Mouse (Mus musculus): ENCODE data around the gene Tmem62. TPM values are rescaled to one million over a fixed set of nuclear protein-coding genes. Genes with fewer than 3 reads are reported as not detected.

Tmem62 gene
- 6.4 TPM for polyA plus RNA-seq (2014; fragmentation: Illumina TruSeq; extraction: RNeasy Lipid Tissue Mini Kit (QIAGEN cat#74804); ENCODE audit: low read depth, low replicate concordance)

DNA sequence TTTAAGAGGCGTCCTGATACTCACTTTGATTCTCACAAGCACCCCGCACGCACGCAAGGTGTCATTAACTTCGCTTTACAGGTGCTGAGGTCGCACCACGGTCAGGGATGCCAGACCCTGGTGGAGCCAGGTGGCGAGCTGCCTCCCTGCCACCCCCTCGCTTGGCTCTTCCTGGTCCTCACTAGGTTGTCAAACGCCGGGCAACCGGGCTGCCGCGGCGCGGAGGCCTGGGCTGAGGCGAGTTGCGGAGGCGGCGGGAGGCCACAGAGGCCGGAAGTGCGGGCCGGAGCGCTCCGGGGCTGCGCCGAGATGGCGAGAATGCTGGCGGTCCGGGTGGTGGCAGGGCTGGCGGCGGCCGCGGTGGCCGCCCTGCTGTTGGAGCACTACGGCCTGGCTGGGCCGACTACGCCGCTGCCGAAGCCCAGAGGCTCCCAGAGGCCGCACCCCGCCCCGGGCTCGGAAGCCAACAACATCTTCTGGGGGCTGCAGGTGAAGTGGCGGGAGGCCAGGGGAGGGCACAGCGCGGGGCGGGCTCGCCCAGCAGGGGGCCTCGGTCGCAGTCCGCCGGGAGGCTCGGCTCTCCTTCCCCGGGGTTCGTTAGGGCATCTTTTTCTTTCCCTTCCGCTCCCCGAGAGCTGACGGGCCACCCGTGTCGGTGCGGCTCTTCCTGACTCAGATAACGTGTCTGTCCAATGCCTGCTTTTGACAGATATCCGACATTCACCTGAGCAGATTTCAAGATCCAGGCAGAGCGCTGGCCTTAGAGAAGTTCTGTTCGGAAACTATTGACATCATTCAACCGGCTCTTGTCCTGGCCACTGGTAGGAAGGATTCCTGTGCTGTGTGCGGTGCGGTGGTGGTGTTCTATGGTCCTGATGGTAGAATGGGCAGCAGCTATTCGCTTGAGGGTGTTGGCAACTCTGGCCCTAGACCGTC lies at the start of gene Tmem62:
TSS of gene Tmem62 (plus strand) at position 28 of the 936 bp plus-strand sequence.

DNA sequence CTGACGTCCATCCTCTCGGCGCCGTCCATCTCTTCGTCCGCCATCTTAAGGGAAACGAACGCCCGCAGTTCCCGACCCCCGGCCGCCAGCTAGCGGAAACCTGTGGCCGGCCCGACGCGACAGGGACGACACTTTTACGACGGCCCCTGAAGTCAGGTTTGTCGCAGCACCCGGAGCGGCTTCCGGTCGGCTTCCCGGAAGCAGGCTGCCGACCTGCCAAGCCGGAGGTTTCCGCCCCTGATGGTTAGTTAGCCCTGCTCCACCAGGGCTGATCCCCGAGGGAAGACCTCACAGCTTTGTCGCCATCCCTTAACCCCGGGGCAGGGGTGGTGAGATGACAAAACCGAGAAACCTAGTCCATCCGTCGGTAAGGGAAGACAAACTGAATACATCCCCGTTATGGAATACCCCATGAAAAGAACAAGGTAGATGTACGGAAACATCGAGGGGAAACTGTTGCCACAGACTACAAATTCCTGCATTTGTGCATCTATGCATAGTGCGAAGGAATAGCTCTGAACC lies 6.2 kb upstream of the Tmem62 start, which contains the start of gene Ubr1:
TSS of gene Ubr1 (minus strand) at position 157 of the 522 bp plus-strand sequence.

DNA sequence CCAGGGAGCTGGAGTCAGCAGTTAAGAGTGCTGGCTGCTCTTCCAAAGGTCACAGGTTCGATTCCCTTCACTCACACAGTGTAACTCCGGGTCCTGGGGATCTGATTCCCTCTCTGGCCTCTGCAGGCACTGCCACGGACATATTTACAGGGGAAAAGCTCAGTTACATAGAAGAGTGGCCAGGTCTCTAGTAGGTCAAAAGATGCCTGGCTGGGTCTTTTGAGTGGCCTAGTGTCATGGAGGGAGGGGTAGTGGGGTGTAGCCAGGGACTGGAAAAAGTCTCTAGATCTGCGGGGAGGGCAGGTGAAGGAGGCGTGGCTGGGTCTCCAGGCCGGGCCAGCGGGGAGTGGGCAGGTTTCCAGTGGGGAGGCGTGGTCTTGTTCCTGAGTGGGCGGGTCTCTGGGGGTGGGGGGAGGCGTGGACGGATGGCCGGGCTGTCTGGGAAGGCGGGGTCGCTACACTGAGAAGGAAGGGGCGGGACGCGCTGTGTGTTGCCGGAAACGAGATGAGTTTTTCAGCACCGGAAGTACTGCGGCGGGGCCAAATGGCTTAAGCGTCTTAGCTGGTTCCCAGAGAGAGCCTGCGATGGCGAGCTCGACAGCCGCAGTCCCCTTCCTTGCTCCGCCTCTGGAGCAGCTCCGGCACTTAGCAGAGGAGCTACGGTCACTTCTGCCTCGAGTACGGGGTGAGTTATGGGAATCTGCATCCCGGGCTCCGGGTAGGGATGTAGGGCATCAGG lies 31.3 kb downstream of the Tmem62 start, which contains the start of gene Ccndbp1:
TSS of gene Ccndbp1 (plus strand) at position 479 of the 739 bp plus-strand sequence.

DNA sequence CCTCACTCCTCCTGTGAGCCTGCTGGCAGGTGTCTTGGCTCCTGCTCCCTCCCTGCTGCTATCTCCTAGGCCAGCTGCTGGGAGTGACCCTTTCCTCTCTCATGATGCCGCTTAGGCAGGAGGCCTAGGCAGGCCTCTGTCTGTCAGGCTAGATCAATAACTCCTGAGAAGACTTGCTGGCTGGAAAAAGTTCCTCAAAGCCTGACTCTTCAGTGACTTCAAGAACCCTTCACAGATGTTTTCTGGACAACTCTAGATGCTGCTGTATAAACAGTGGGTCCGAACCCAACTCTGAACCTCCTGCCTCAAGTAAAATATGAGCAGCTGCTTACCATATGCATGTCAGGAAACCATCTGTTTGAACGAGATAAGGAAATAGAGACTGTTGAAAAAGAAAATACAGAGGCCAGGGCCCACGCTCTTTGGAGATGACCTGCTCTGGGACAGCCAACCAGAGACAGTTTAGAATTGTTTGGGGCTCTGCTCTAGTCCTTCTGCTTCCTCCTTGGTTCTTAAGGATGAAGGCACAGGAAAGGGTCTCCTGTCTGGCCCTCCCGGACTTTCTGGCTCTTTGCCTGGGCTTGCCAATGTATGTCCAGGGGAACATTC lies 60.0 kb downstream of the Tmem62 start, which contains the start of gene Epb42:
TSS of gene Epb42 (minus strand) at position 340 of the 609 bp plus-strand sequence.

Other genes with a start within 250 kb of the Tmem62 start
- 9.7 TPM for gene Cdan1, start 126.9 kb upstream of the Tmem62 start, polyA plus RNA-seq (2014; fragmentation: Illumina TruSeq; extraction: RNeasy Lipid Tissue Mini Kit (QIAGEN cat#74804); ENCODE audit: low read depth, low replicate concordance)
- gene Ttbk2, start 126.4 kb upstream of the Tmem62 start, polyA plus RNA-seq (2014; fragmentation: Illumina TruSeq; extraction: RNeasy Lipid Tissue Mini Kit (QIAGEN cat#74804); ENCODE audit: low read depth, low replicate concordance) = 5.4 TPM
- 14.4 TPM for gene Ubr1, start 6.3 kb upstream of the Tmem62 start, polyA plus RNA-seq (2014; fragmentation: Illumina TruSeq; extraction: RNeasy Lipid Tissue Mini Kit (QIAGEN cat#74804); ENCODE audit: low read depth, low replicate concordance)
- gene Ccndbp1, start 31.4 kb downstream of the Tmem62 start, polyA plus RNA-seq (2014; fragmentation: Illumina TruSeq; extraction: RNeasy Lipid Tissue Mini Kit (QIAGEN cat#74804); ENCODE audit: low read depth, low replicate concordance) = 34.3 TPM
- not detected for gene Epb42, start 60.1 kb downstream of the Tmem62 start, polyA plus RNA-seq (2014; fragmentation: Illumina TruSeq; extraction: RNeasy Lipid Tissue Mini Kit (QIAGEN cat#74804); ENCODE audit: low read depth, low replicate concordance)
- gene Tgm5, start 108.8 kb downstream of the Tmem62 start, polyA plus RNA-seq (2014; fragmentation: Illumina TruSeq; extraction: RNeasy Lipid Tissue Mini Kit (QIAGEN cat#74804); ENCODE audit: low read depth, low replicate concordance) = not detected
- gene Tgm7, start 132.8 kb downstream of the Tmem62 start, polyA plus RNA-seq (2014; fragmentation: Illumina TruSeq; extraction: RNeasy Lipid Tissue Mini Kit (QIAGEN cat#74804); ENCODE audit: low read depth, low replicate concordance) = 0.42 TPM
- 13.7 TPM for gene Adal, start 163.4 kb downstream of the Tmem62 start, polyA plus RNA-seq (2014; fragmentation: Illumina TruSeq; extraction: RNeasy Lipid Tissue Mini Kit (QIAGEN cat#74804); ENCODE audit: low read depth, low replicate concordance)
- gene Lcmt2, start 163.6 kb downstream of the Tmem62 start, polyA plus RNA-seq (2014; fragmentation: Illumina TruSeq; extraction: RNeasy Lipid Tissue Mini Kit (QIAGEN cat#74804); ENCODE audit: low read depth, low replicate concordance) = 10.6 TPM
- 15.4 TPM for gene Tubgcp4, start 193.6 kb downstream of the Tmem62 start, polyA plus RNA-seq (2014; fragmentation: Illumina TruSeq; extraction: RNeasy Lipid Tissue Mini Kit (QIAGEN cat#74804); ENCODE audit: low read depth, low replicate concordance)
- 6.5 TPM for gene Zscan29, start 194.1 kb downstream of the Tmem62 start, polyA plus RNA-seq (2014; fragmentation: Illumina TruSeq; extraction: RNeasy Lipid Tissue Mini Kit (QIAGEN cat#74804); ENCODE audit: low read depth, low replicate concordance)